Mouse (Mus musculus) liver, embryonic 11.5 days (tissue): ENCODE measurements at regions not wholly inside any gene's neighbourhood (a gene's known extent, or its start where the extent isn't known, plus 50 kb on each side); places are given as distances from the start of the nearest gene placed in this dataset.

Experiments used
- ATAC-seq: fragments of 200-750 bp; cut with Nextera tagmentation; replicated peaks from 2 replicates; pipeline ENCODE4 v1.8.0; 2017; ENCODE audit warnings: moderate number of reproducible peaks, mild to moderate bottlenecking, moderate TSS enrichment, moderate library complexity; ENCODE audit not compliant: low FRiP score
- DNase-seq: peaks from one replicate; pipeline ENCODE4 v3.0.0-alpha.2; 2017; ENCODE audit warnings: low spot score
- H3K27ac ChIP-seq: fragments of 300-500 bp; sonication (generic); 2 replicates; pipeline ENCODE4 v1.5.1; 2014; ENCODE audit warnings: mild to moderate bottlenecking, low read depth, low read length, control low read depth
- H3K27me3 ChIP-seq: fragments of 300-500 bp; sonication (generic); replicated peaks from 2 replicates; pipeline ENCODE4 v1.6.1; 2014; ENCODE audit warnings: low read length, mixed read lengths; ENCODE audit not compliant: control insufficient read depth, insufficient read depth
- H3K36me3 ChIP-seq: fragments of 300-500 bp; sonication (generic); 2 replicates; pipeline ENCODE4 v1.6.1; 2014; ENCODE audit warnings: mild to moderate bottlenecking, low read length, moderate library complexity, mixed read lengths; ENCODE audit not compliant: control insufficient read depth, insufficient read depth
- H3K4me1 ChIP-seq: fragments of 300-500 bp; sonication (generic); replicated peaks from 2 replicates; pipeline ENCODE4 v1.6.1; 2014; ENCODE audit warnings: low read length, mixed read lengths; ENCODE audit not compliant: control insufficient read depth, insufficient read depth
- H3K4me2 ChIP-seq: fragments of 300-500 bp; sonication (generic); 2 replicates; pipeline ENCODE4 v1.6.1; 2014; ENCODE audit warnings: mild to moderate bottlenecking, control low read depth, moderate library complexity
- H3K4me3 ChIP-seq: fragments of 300-500 bp; sonication (generic); 2 replicates; pipeline ENCODE4 v1.5.1; 2014; ENCODE audit warnings: low read depth, low read length, control low read depth
- H3K9ac ChIP-seq: fragments of 300-500 bp; sonication (generic); 2 replicates; pipeline ENCODE4 v1.6.1; 2014; ENCODE audit warnings: low read depth, low read length, control low read depth
- H3K9me3 ChIP-seq: fragments of 300-500 bp; sonication (generic); 2 replicates; pipeline ENCODE4 v1.6.1; 2016; ENCODE audit warnings: low read length, inconsistent platforms, mixed read lengths; ENCODE audit not compliant: control insufficient read depth
- WGBS: fragments of 180-500 bp; shearing (Covaris S2); extraction: QIAGEN DNeasy Blood & Tissue Kit; methylation state at CpG from one replicate; pipeline ENCODE4 v1.1.7; 2014; 5-methylcytosine and 5-hydroxymethylcytosine counted together

GRCm38 (mm10) chr6:99824808-99825207 is 98.6 kb upstream of the Prok2 start:
- WGBS: 73% methylated on average over 6 of the region's 6 CpGs
- H3K4me1 ChIP-seq: no peaks in the 10 kb centered on the region

DNA sequence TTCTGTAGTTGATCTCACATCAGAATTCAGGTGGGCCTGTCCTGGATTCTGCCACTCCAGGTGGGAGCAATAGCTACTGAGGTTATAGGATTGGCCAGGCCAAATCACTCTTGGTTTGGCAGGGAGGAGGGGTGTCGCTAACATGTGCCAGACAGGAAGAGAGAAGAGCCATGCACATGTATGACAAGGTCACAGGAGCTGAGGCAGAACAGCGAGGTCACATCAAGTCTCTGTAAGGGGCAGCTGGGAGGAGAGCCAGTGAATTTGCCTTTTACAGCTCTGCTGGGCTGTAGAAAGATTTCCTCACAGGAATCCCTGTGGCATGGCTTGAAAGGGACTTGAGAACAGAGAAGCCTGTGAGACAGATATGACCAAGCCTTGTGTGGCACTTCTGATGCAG is 96.3 kb upstream of the Prok2 start:
- H3K27ac ChIP-seq: no peak overlapping the region
- DNase-seq (no peak), ATAC-seq (no peak)
- no peak overlapping the region for H3K9ac ChIP-seq
- 66% methylated on average over 2 of the region's 2 CpGs for WGBS
- H3K4me3 ChIP-seq: no peak overlapping the region
- no peaks in the 10 kb centered on the region for H3K4me1 ChIP-seq
- H3K36me3 ChIP-seq: no peaks in the 10 kb centered on the region
- H3K4me2 ChIP-seq: no peak overlapping the region
- H3K9me3 ChIP-seq: no peaks in the 10 kb centered on the region
- H3K27me3 ChIP-seq: no peaks in the 10 kb centered on the region

More at GRCm38 (mm10) chr6:99824808-99825207, 98.6 kb upstream of the Prok2 start:
- DNase-seq: no peak
- H3K27ac ChIP-seq: no peak overlapping the region
- no peak overlapping the region for H3K4me2 ChIP-seq
- H3K27me3 ChIP-seq: no peaks in the 10 kb centered on the region
- no peaks in the 10 kb centered on the region for H3K36me3 ChIP-seq
- no peaks in the 10 kb centered on the region for H3K9me3 ChIP-seq
- H3K9ac ChIP-seq: no peak overlapping the region
- no peak overlapping the region for H3K4me3 ChIP-seq
- ATAC-seq: no peak

GRCm38 (mm10) chr6:99819255-99819929 is 93.2 kb upstream of the Prok2 start:
- WGBS: 62% methylated on average over 8 of the region's 8 CpGs
- no peak for DNase-seq
- no peaks in the 10 kb centered on the region for H3K36me3 ChIP-seq

DNA sequence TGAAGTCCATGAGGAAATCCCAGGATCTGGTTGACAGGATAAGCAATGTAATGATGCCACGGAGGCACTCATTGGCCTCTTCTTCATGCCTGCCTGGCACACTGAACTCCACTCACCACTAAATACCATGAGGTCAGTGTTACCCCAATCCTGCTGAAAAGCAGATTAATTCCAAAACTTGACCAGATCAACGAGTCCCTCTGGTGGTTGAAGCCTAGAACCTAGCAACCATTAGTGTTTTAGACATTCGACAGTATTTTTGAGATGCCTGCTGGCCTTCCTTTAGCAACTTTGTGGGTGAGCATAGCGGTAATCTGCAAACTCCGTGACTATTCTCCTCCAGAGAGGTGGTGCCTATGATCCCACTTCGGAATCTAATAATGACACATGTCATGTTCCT is 92.3 kb upstream of the Prok2 start:
- ATAC-seq (no peak), DNase-seq (no peak)
- H3K9ac ChIP-seq: no peak overlapping the region
- no peaks in the 10 kb centered on the region for H3K9me3 ChIP-seq
- WGBS: 76% methylated on average over 6 of the region's 6 CpGs
- no peak overlapping the region for H3K4me3 ChIP-seq
- H3K4me2 ChIP-seq: no peak overlapping the region
- H3K36me3 ChIP-seq: no peaks in the 10 kb centered on the region
- no peaks in the 10 kb centered on the region for H3K4me1 ChIP-seq
- H3K27ac ChIP-seq: no peak overlapping the region
- H3K27me3 ChIP-seq: no peaks in the 10 kb centered on the region

More at GRCm38 (mm10) chr6:99819255-99819929, 93.2 kb upstream of the Prok2 start:
- Histone ChIP-seq H3K27ac (no peak overlapping the region), H3K27me3 (no peaks in the 10 kb centered on the region), H3K4me2 (no peak overlapping the region), H3K4me1 (no peaks in the 10 kb centered on the region), H3K4me3 (no peak overlapping the region), H3K9me3 (no peaks in the 10 kb centered on the region), H3K9ac (no peak overlapping the region)
- ATAC-seq: no peak

DNA sequence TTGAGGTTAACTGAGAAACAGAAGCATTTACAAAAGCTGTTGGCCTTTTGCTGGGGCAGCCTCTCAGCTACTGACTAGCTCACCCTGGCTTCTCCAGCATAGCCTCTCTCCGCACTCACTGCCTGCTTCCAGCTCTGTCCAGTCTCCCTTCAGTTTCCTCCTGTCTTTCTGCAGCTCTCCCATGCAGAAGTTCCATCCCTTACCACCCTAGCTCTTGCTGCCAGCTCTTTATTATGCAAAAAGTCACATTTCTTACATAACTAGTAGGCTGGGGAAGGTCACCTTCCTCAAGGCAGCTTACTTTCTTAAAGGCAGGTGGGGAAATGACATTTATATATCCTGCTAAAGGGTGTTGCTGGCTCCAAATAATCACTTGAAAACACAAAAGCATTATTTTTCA is 91.1 kb upstream of the Prok2 start:
- DNase-seq (no peak), ATAC-seq (no peak)
- H3K36me3 ChIP-seq: no peaks in the 10 kb centered on the region
- H3K4me1 ChIP-seq: no peaks in the 10 kb centered on the region
- no peak overlapping the region for H3K27ac ChIP-seq
- H3K4me3 ChIP-seq: no peak overlapping the region
- no peaks in the 10 kb centered on the region for H3K9me3 ChIP-seq
- H3K27me3 ChIP-seq: no peaks in the 10 kb centered on the region
- WGBS: 85% methylated on average over 1 of the region's 1 CpGs
- H3K4me2 ChIP-seq: no peak overlapping the region
- no peak overlapping the region for H3K9ac ChIP-seq

- H3K9me3 ChIP-seq: no peaks in the 10 kb centered on the region
- no peaks in the 10 kb centered on the region for H3K36me3 ChIP-seq
- no peaks in the 10 kb centered on the region for H3K4me1 ChIP-seq
- H3K27me3 ChIP-seq: no peaks in the 10 kb centered on the region
- H3K4me2 ChIP-seq: no peak overlapping the region
- no peak overlapping the region for H3K4me3 ChIP-seq
- no peak overlapping the region for H3K9ac ChIP-seq
- DNase-seq: no peak
- ATAC-seq: no peak
- H3K27ac ChIP-seq: no peak overlapping the region
- WGBS: 75% methylated on average over 4 of the region's 4 CpGs
These were observed 86.9 kb upstream of the Prok2 start for GRCm38 (mm10) chr6:99813102-99813501.

- Histone ChIP-seq H3K9me3 (no peaks in the 10 kb centered on the region), H3K27ac (no peak overlapping the region), H3K4me2 (no peak overlapping the region), H3K36me3 (no peaks in the 10 kb centered on the region), H3K4me1 (no peaks in the 10 kb centered on the region), H3K27me3 (no peaks in the 10 kb centered on the region), H3K4me3 (no peak overlapping the region), H3K9ac (no peak overlapping the region)
- WGBS: 66% methylated on average over 4 of the region's 4 CpGs
- no peak for ATAC-seq
- no peak for DNase-seq
These were observed 85.7 kb upstream of the Prok2 start for GRCm38 (mm10) chr6:99811842-99812241.

GRCm38 (mm10) chr6:99810974-99811798 is 85.0 kb upstream of the Prok2 start:
- ATAC-seq (no peak), DNase-seq (no peak)
- H3K4me3 ChIP-seq: no peak overlapping the region
- no peak overlapping the region for H3K4me2 ChIP-seq
- no peak overlapping the region for H3K9ac ChIP-seq
- H3K4me1 ChIP-seq: no peaks in the 10 kb centered on the region
- no peaks in the 10 kb centered on the region for H3K9me3 ChIP-seq
- no peaks in the 10 kb centered on the region for H3K27me3 ChIP-seq
- WGBS: 73% methylated on average over 9 of the region's 9 CpGs
- H3K27ac ChIP-seq: no peak overlapping the region
- no peaks in the 10 kb centered on the region for H3K36me3 ChIP-seq

DNA sequence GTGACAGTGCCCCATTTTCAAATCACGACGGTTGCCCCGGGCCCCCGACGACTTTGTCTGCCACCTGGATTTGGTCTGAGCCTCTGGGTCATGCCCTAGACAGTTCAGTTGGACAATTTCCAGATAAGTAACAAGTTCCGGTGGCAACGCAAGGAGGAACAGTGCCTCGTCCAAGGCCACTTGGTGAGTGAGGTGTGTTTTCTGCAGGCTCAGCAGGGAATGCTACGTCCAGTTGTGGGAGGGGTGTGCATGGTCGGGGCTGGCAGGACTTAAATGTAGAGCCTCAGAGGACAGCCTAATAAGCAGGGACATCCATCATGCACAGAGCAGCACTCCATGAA is 78.7 kb upstream of the Prok2 start:
- no peaks in the 10 kb centered on the region for H3K27me3 ChIP-seq
- no peaks in the 10 kb centered on the region for H3K36me3 ChIP-seq
- ATAC-seq (no peak), DNase-seq (no peak)
- peak overlapping the region; percentile 18; the same call in 1 of the 2 replicates for H3K4me2 ChIP-seq
- H3K9ac ChIP-seq: no peak overlapping the region
- WGBS: 27% methylated on average over 10 of the region's 10 CpGs
- no peak overlapping the region for H3K4me3 ChIP-seq
- H3K4me1 ChIP-seq: no peaks in the 10 kb centered on the region
- H3K27ac ChIP-seq: no peak overlapping the region
- no peaks in the 10 kb centered on the region for H3K9me3 ChIP-seq
